Mouse (Mus musculus): ENCODE measurements around the gene Arsb.

DNA sequence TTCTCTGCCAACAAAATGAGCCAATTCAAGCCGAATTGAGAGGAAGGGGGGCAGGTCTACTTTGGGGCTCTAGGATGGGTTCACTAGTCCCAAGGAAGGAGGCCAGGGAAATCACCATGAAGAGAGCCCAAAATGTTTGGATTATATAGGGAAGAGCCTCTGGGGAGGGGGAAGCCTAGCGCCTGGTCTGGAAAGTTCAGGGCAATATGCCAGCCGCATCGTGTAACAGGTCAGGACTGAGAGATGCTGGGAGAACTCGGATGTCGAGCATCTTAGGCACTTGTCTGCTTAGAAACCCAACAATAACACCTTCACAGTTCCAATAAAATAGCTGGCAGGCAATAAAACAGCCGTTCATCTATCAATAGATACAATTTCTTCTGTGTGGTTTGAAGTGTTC, 216.2 kb downstream of the Arsb start:
- no peak for TF ChIP-seq CTCF (IDR thresholded peaks at IDR 0.05; ENCODE audit: borderline replicate concordance, insufficient read depth, low read depth, low read length)
- no peak for TF ChIP-seq POLR2A (IDR thresholded peaks at IDR 0.05; ENCODE audit: borderline replicate concordance, insufficient read depth, low read length)

Measured in cerebellum, adult 2 months (tissue).